Mouse (Mus musculus): ENCODE measurements around the gene Actr1a. TPM values are rescaled to one million over a fixed set of nuclear protein-coding genes. Genes with fewer than 3 reads are reported as not detected.

Actr1a gene
- total and polyA plus RNA-seq, 3 experiments = 73.3 to 90.5 (median 82.1) TPM

GRCm38 (mm10) chr19:46369204-46369603, 26.3 kb downstream of the Actr1a start:
- 5% methylated on average over 4 of the region's 4 CpGs for WGBS
- intact Hi-C loops (cut with DNase I) = loop anchor here (1.0 to 2.0 kb wide), 2 partner anchors 31 to 64 kb away; partner anchors contain the start of genes Cuedc2 and Nfkb2
- Histone ChIP-seq H3K27me3 (ENCODE audit: control insufficient read depth, insufficient read depth, low read length) (no peaks in the 10 kb centered on the region), H3K36me3 (ENCODE audit: control insufficient read depth, insufficient read depth, low read length) (no peaks in the 10 kb centered on the region), H3K27ac (no peak overlapping the region), H3K79me2 (replicated peaks; ENCODE audit: control insufficient read depth, insufficient read depth, low read length) (no peaks in the 10 kb centered on the region), H3K9ac (ENCODE audit: low read depth, low read length) (no peak overlapping the region), H3K4me3 (no peak overlapping the region), H3K4me1 (ENCODE audit: control insufficient read depth, insufficient read depth, low read length) (peaks cover 2% of the 10 kb centered on the region; the same call in 1 of the 2 replicates)
- peak; percentile 72 to 74 for DNase-seq
- TF ChIP-seq CTCF (IDR thresholded peaks at IDR 0.05) = peak; percentile 88
- no peak for TF ChIP-seq POLR2A (IDR thresholded peaks at IDR 0.05; ENCODE audit: insufficient read depth, low read depth, low read length)
- TF ChIP-seq EP300 (IDR thresholded peaks at IDR 0.05; ENCODE audit: insufficient read depth, low read depth, low read length) = peak; percentile 64; the same call in 1 of the 2 replicates

GRCm38 (mm10) chr19:46367798-46368590, 27.6 kb downstream of the Actr1a start:
- no peak for TF ChIP-seq EP300 (IDR thresholded peaks at IDR 0.05; ENCODE audit: insufficient read depth, low read depth, low read length)
- no peak for TF ChIP-seq CTCF (IDR thresholded peaks at IDR 0.05)
- no peak for TF ChIP-seq POLR2A (IDR thresholded peaks at IDR 0.05; ENCODE audit: insufficient read depth, low read depth, low read length)
- Histone ChIP-seq H3K79me2 (replicated peaks; ENCODE audit: control insufficient read depth, insufficient read depth, low read length) (no peaks in the 10 kb centered on the region), H3K4me3 (no peak overlapping the region), H3K27me3 (ENCODE audit: control insufficient read depth, insufficient read depth, low read length) (no peaks in the 10 kb centered on the region), H3K4me1 (ENCODE audit: control insufficient read depth, insufficient read depth, low read length) (peaks cover 2% of the 10 kb centered on the region; the same call in 1 of the 2 replicates), H3K36me3 (ENCODE audit: control insufficient read depth, insufficient read depth, low read length) (no peaks in the 10 kb centered on the region), H3K9ac (ENCODE audit: low read depth, low read length) (no peak overlapping the region), H3K27ac (no peak overlapping the region)
- intact Hi-C loops (cut with DNase I) = loop anchor here (2.0 kb wide), 1 partner anchor 63 kb away; the partner anchor contains the start of gene Nfkb2
- 86% methylated on average over 23 of the region's 23 CpGs for WGBS
- DNase-seq = no peak

GRCm38 (mm10) chr19:46363294-46364009, 32.1 kb downstream of the Actr1a start:
- intact Hi-C loops (cut with DNase I) = no loop called here
- no peaks in the 10 kb centered on the region; the same call in 1 of the 2 replicates for H3K4me1 ChIP-seq (ENCODE audit: control insufficient read depth, insufficient read depth, low read length)
- H3K27me3 ChIP-seq (ENCODE audit: control insufficient read depth, insufficient read depth, low read length) = no peaks in the 10 kb centered on the region
- H3K36me3 ChIP-seq (ENCODE audit: control insufficient read depth, insufficient read depth, low read length) = no peaks in the 10 kb centered on the region
- TF ChIP-seq CTCF (IDR thresholded peaks at IDR 0.05) = no peak
- no peak for TF ChIP-seq EP300 (IDR thresholded peaks at IDR 0.05; ENCODE audit: insufficient read depth, low read depth, low read length)
- no peak for TF ChIP-seq POLR2A (IDR thresholded peaks at IDR 0.05; ENCODE audit: insufficient read depth, low read depth, low read length)
- H3K27ac ChIP-seq = no peak overlapping the region
- H3K79me2 ChIP-seq (replicated peaks; ENCODE audit: control insufficient read depth, insufficient read depth, low read length) = no peaks in the 10 kb centered on the region
- no peak overlapping the region for H3K9ac ChIP-seq (ENCODE audit: low read depth, low read length)
- no peak for DNase-seq
- WGBS = 57% methylated on average over 11 of the region's 11 CpGs
- no peak overlapping the region for H3K4me3 ChIP-seq

- intact Hi-C loops (cut with DNase I) = no loop called here
- H3K79me2 ChIP-seq (replicated peaks; ENCODE audit: control insufficient read depth, insufficient read depth, low read length) = no peaks in the 10 kb centered on the region
- TF ChIP-seq EP300 (IDR thresholded peaks at IDR 0.05; ENCODE audit: insufficient read depth, low read depth, low read length) (no peak), POLR2A (IDR thresholded peaks at IDR 0.05; ENCODE audit: insufficient read depth, low read depth, low read length) (no peak), CTCF (IDR thresholded peaks at IDR 0.05) (no peak)
- no peak overlapping the region for H3K4me3 ChIP-seq
- H3K27me3 ChIP-seq (ENCODE audit: control insufficient read depth, insufficient read depth, low read length) = no peaks in the 10 kb centered on the region
- no peak overlapping the region for H3K27ac ChIP-seq
- H3K9ac ChIP-seq (ENCODE audit: low read depth, low read length) = no peak overlapping the region
- peaks cover 1% of the 10 kb centered on the region; the same call in 1 of the 2 replicates for H3K4me1 ChIP-seq (ENCODE audit: control insufficient read depth, insufficient read depth, low read length)
- no peak for DNase-seq
- no peaks in the 10 kb centered on the region for H3K36me3 ChIP-seq (ENCODE audit: control insufficient read depth, insufficient read depth, low read length)
- WGBS = 59% methylated on average over 8 of the region's 8 CpGs
These were observed 33.4 kb downstream of the Actr1a start for GRCm38 (mm10) chr19:46362104-46362503.

GRCm38 (mm10) chr19:46358381-46358780, 37.2 kb downstream of the Actr1a start:
- WGBS = 44% methylated on average over 4 of the region's 4 CpGs
- Histone ChIP-seq H3K4me3 (no peak overlapping the region; the same call in 1 of the 2 replicates), H3K36me3 (ENCODE audit: control insufficient read depth, insufficient read depth, low read length) (no peaks in the 10 kb centered on the region), H3K27ac (peak overlapping the region; percentile 74), H3K27me3 (ENCODE audit: control insufficient read depth, insufficient read depth, low read length) (no peaks in the 10 kb centered on the region), H3K4me1 (ENCODE audit: control insufficient read depth, insufficient read depth, low read length) (peaks cover 1% of the 10 kb centered on the region; the same call in 1 of the 2 replicates), H3K79me2 (replicated peaks; ENCODE audit: control insufficient read depth, insufficient read depth, low read length) (no peaks in the 10 kb centered on the region), H3K9ac (ENCODE audit: low read depth, low read length) (no peak overlapping the region)
- no peak for DNase-seq
- intact Hi-C loops (cut with DNase I) = no loop called here
- TF ChIP-seq POLR2A (IDR thresholded peaks at IDR 0.05; ENCODE audit: insufficient read depth, low read depth, low read length) (no peak), EP300 (IDR thresholded peaks at IDR 0.05; ENCODE audit: insufficient read depth, low read depth, low read length) (no peak), CTCF (IDR thresholded peaks at IDR 0.05) (no peak)

All from heart, adult 2 months (tissue).